Mouse (Mus musculus) heart, embryonic 11.5 days (tissue): ENCODE results near the gene Bpi. TPM values are rescaled to one million over a fixed set of nuclear protein-coding genes. Genes with fewer than 3 reads are reported as not detected.

Experiments
- ATAC-seq: fragments of 200-750 bp; cut with Nextera tagmentation; replicated peaks from 2 replicates; pipeline ENCODE4 v1.8.0; 2017; ENCODE audit warnings: moderate library complexity; ENCODE audit not compliant: insufficient number of reproducible peaks, low FRiP score, low TSS enrichment
- H3K27ac ChIP-seq: fragments of 300-500 bp; sonication (generic); 2 replicates; pipeline ENCODE4 v1.5.1; 2014; ENCODE audit warnings: mild to moderate bottlenecking, low read depth, low read length
- H3K27me3 ChIP-seq: fragments of 300-500 bp; sonication (generic); 2 replicates; pipeline ENCODE4 v1.6.1; 2014; ENCODE audit warnings: mild to moderate bottlenecking, low read length, mixed read lengths; ENCODE audit not compliant: control insufficient read depth, insufficient read depth
- H3K36me3 ChIP-seq: fragments of 300-500 bp; sonication (generic); 2 replicates; pipeline ENCODE4 v1.6.1; 2014; ENCODE audit warnings: mild to moderate bottlenecking, low read length, moderate library complexity, mixed read lengths; ENCODE audit not compliant: control insufficient read depth, insufficient read depth
- H3K4me1 ChIP-seq: fragments of 300-500 bp; sonication (generic); 2 replicates; pipeline ENCODE4 v1.6.1; 2014; ENCODE audit warnings: low read length; ENCODE audit not compliant: control insufficient read depth, insufficient read depth
- H3K4me2 ChIP-seq: fragments of 300-500 bp; sonication (generic); 2 replicates; pipeline ENCODE4 v1.6.1; 2014; ENCODE audit warnings: mild to moderate bottlenecking, moderate library complexity
- H3K4me3 ChIP-seq: fragments of 300-500 bp; sonication (generic); 2 replicates; pipeline ENCODE4 v1.5.1; 2014; ENCODE audit warnings: low read depth, low read length
- H3K9ac ChIP-seq: fragments of 300-500 bp; sonication (generic); 2 replicates; pipeline ENCODE4 v1.6.1; 2014; ENCODE audit warnings: mild to moderate bottlenecking, low read depth, low read length, moderate library complexity
- H3K9me3 ChIP-seq: fragments of 300-500 bp; sonication (generic); replicated peaks from 2 replicates; pipeline ENCODE4 v1.6.1; 2016; ENCODE audit warnings: low read length; ENCODE audit not compliant: control insufficient read depth
- WGBS: fragments of 180-500 bp; shearing (Covaris S2); extraction: QIAGEN DNeasy Blood & Tissue Kit; methylation state at CpG from one replicate; pipeline ENCODE4 v1.1.7; 2014; ENCODE audit not compliant: insufficient replicate concordance; 5-methylcytosine and 5-hydroxymethylcytosine counted together
- microRNA-seq: library from miRNA; unstranded; fragments of <30 nt; microRNA quantifications from one replicate; pipeline ENCODE4, GENCODE M21; 2016; ENCODE audit warnings: borderline number of aligned reads
- polyA plus RNA-seq: library from polyadenylated mRNA; unstranded; fragments of >200 nt; fragmentation: Nextera tagmentation; extraction: Ambion mirVana; gene quantifications from 2 replicates; pipeline ENCODE4 v1.2.1, GENCODE M21; 2014

Bpi gene
- polyA plus RNA-seq, 1 experiment from 2014 or later, result not detected

- no peak overlapping the region for H3K27ac ChIP-seq
- 69% methylated on average over 1 of the region's 1 CpGs for WGBS
Observed at GRCm38 (mm10) chr2:158313089-158313488, 55.2 kb downstream of the Bpi start.

DNA sequence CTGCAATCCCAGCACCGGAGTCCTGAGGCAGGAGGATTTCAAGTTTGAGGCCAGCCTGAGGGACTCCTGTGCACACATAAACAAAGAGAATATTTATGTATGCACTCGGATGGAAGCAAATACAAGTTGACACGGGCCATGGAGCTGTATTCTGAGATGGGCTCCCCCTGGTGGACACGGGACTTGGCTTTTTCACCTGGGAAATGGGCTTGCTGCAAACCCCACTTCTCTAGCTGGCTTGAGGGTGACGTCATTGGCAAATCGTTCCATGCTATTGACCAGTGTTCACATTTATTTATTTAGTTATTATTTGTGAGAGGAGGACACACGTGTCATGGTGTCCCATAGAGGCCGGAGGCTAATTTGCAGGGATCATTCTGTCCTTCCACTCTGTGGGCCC, 58.5 kb downstream of the Bpi start:
- Histone ChIP-seq H3K27me3 (no peaks in the 10 kb centered on the region), H3K9me3 (no peaks in the 10 kb centered on the region), H3K9ac (no peak overlapping the region), H3K4me3 (no peak overlapping the region), H3K4me1 (no peaks in the 10 kb centered on the region), H3K36me3 (no peaks in the 10 kb centered on the region), H3K27ac (no peak overlapping the region), H3K4me2 (no peak overlapping the region)
- no peak for ATAC-seq
- 63% methylated on average over 8 of the region's 8 CpGs for WGBS

More at GRCm38 (mm10) chr2:158313089-158313488, 55.2 kb downstream of the Bpi start:
- Histone ChIP-seq H3K9ac (no peak overlapping the region), H3K9me3 (no peaks in the 10 kb centered on the region), H3K27me3 (no peaks in the 10 kb centered on the region), H3K4me3 (no peak overlapping the region), H3K4me1 (no peaks in the 10 kb centered on the region), H3K4me2 (no peak overlapping the region), H3K36me3 (no peaks in the 10 kb centered on the region)
- ATAC-seq, result no peak

DNA sequence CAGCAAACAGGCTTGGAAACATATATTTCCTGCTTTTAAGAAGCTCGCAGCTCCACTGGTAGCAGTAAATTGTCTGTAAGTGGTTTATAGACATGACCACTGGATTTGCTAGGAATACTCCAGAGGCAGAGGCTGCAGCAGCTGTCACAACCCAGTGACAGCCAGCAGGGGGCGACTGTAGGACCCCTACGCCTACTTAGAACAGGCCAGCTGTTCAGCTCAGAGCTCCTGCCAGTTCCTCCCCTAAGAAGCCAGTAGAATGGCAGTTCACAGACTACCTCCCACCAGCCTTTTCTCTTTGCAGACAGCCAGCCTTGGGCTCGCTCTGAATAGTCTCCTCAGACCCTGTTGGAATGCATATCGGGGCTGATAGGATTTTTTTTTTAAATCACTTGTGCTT, 59.1 kb downstream of the Bpi start:
- Histone ChIP-seq H3K9me3 (no peaks in the 10 kb centered on the region), H3K4me3 (no peak overlapping the region), H3K4me1 (no peaks in the 10 kb centered on the region), H3K36me3 (no peaks in the 10 kb centered on the region), H3K27me3 (no peaks in the 10 kb centered on the region), H3K27ac (no peak overlapping the region), H3K4me2 (no peak overlapping the region), H3K9ac (no peak overlapping the region)
- 13% methylated on average over 5 of the region's 5 CpGs for WGBS
- no peak for ATAC-seq

DNA sequence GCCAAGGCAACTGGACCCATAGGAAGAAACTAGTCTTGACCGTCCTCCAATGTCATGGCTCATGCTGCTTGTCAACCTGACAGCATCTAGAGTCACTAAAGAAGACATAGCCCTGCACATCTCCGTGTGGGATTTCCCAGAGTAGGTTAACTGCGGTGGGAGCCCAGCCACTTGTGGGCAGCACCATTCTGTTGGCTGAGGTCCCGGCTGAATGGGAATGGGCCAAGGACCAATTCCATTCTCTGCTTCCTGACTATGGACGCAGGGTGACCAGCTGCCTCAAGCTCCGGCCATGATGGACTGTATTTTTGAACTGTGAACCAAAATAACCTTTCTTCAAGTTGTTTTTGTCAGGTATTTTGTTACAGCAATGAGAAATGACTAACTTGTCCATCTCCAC, 63.7 kb downstream of the Bpi start:
- H3K9me3 ChIP-seq, result no peaks in the 10 kb centered on the region
- H3K4me3 ChIP-seq, result no peak overlapping the region
- no peaks in the 10 kb centered on the region for H3K27me3 ChIP-seq
- no peak overlapping the region for H3K9ac ChIP-seq
- no peak overlapping the region for H3K4me2 ChIP-seq
- H3K36me3 ChIP-seq, result no peaks in the 10 kb centered on the region
- no peak overlapping the region for H3K27ac ChIP-seq
- 83% methylated on average over 6 of the region's 6 CpGs for WGBS
- H3K4me1 ChIP-seq, result no peaks in the 10 kb centered on the region
- ATAC-seq, result no peak

DNA sequence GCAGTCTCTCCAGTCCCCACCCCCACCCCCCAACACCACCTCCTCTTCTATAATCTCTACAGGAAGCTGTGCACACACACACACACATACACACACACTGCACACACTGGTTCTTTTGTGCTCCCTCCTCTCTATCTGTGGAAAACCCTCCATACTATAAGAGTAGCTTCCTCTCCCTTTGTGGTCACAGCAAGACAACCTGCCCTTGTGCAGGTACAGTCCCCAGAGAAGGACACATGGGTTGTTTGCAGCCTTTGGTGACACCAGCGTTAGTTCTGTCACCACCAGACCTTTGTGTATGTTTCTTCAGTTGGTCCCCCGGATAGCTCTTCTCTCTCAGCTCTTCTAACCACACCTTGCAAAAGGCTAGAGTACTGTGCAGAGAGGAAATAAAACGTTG, 65.0 kb downstream of the Bpi start:
- no peaks in the 10 kb centered on the region for H3K36me3 ChIP-seq
- H3K4me1 ChIP-seq, result no peaks in the 10 kb centered on the region
- no peak overlapping the region for H3K4me2 ChIP-seq
- WGBS, result 60% methylated on average over 3 of the region's 3 CpGs
- H3K27me3 ChIP-seq, result no peaks in the 10 kb centered on the region
- H3K9me3 ChIP-seq, result no peaks in the 10 kb centered on the region
- H3K9ac ChIP-seq, result no peak overlapping the region
- H3K4me3 ChIP-seq, result no peak overlapping the region
- H3K27ac ChIP-seq, result no peak overlapping the region
- ATAC-seq, result no peak

DNA sequence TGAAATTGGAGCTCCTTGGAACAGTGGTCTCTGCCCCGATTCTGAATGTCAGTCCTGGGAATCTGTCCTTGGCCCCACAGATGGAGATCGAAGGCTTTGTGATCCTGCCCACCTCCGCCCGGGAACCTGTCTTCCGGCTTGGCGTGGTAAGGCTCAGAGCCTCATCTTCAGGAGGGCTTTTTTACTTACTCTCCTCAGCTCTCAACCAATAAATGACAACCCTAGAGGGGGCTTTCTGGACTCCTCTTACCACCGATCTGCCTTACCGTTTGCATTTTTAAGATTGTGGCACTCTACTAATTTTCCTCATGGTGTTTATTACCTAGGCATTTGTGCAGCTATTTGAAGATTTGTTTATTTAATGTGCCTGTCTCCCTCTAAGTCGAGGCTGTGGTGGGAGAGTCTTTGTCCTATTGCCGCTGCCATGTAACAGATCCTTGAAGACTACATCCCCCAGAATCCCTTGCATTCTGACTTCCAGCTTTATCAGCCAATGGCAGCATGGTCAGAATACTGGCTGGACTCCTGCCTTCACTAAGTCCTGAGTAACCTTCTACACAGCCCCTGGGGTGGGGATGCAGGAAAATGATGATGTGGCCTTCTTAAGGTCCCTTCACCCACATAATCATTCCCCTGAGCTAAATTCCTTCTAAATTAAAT, 66.8 kb downstream of the Bpi start:
- no peak for ATAC-seq

DNA sequence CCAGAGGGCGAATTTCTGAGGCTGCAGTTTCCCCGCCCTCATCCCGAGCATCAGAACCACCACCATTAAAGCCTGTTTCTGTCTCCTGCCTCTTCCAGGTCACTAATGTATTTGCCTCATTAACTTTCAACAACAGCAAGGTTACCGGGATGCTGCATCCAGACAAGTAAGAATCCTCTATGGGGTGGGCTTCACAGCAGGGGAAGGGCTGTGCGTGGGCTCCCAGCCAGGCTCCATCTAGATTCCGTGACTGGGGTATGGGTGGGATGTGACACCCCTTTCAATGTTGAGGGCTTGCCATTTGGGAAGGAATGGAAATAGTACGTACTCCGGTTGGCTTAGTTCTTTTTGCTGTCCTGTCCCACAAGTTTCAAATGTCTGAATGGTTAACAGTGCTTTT, 67.7 kb downstream of the Bpi start:
- no peak for ATAC-seq
- Histone ChIP-seq H3K9me3 (no peaks in the 10 kb centered on the region), H3K36me3 (no peaks in the 10 kb centered on the region), H3K9ac (no peak overlapping the region), H3K4me3 (no peak overlapping the region), H3K27ac (no peak overlapping the region), H3K27me3 (no peaks in the 10 kb centered on the region), H3K4me2 (no peak overlapping the region), H3K4me1 (no peaks in the 10 kb centered on the region)
- WGBS, result 78% methylated on average over 8 of the region's 8 CpGs

More for the DNA sequence above, 66.8 kb downstream of the Bpi start:
- no peaks in the 10 kb centered on the region for H3K27me3 ChIP-seq
- H3K4me1 ChIP-seq, result no peaks in the 10 kb centered on the region
- H3K36me3 ChIP-seq, result no peaks in the 10 kb centered on the region
- no peak overlapping the region for H3K27ac ChIP-seq
- WGBS, result 55% methylated on average over 10 of the region's 10 CpGs
- no peaks in the 10 kb centered on the region for H3K9me3 ChIP-seq
- no peak overlapping the region for H3K4me2 ChIP-seq
- no peak overlapping the region for H3K4me3 ChIP-seq
- H3K9ac ChIP-seq, result no peak overlapping the region

Small RNA genes lying within 50 kb of the gene (microRNA-seq; reads per million reads assigned to microRNA genes)
- gene Mir7685, result not detected

Other genes with a start within 250 kb of the Bpi start
- 24.5 and 25.6 TPM in 2 replicates for gene Tti1, start 229.7 kb upstream of the Bpi start, polyA plus RNA-seq
- gene Rprd1b, start 229.6 kb upstream of the Bpi start, polyA plus RNA-seq, result 35.3 and 43.1 TPM in 2 replicates
- 129 and 130 TPM in 2 replicates for gene Tgm2, start 111.7 kb upstream of the Bpi start, polyA plus RNA-seq
- 0.37 and 0.57 TPM in 2 replicates for gene D630003M21Rik, start 28.9 kb upstream of the Bpi start, polyA plus RNA-seq
- gene Lbp, start 48.4 kb downstream of the Bpi start, polyA plus RNA-seq, result 9.2 and 10.1 TPM in 2 replicates
- 1.3 and 1.6 TPM in 2 replicates for gene Snhg11, start 117.5 kb downstream of the Bpi start, polyA plus RNA-seq
- gene Ralgapb, start 151.8 kb downstream of the Bpi start, polyA plus RNA-seq, result 13.2 and 16.5 TPM in 2 replicates
- not detected in 2 replicates for gene Adig, start 244.5 kb downstream of the Bpi start, polyA plus RNA-seq